Mouse (Mus musculus) midbrain, postnatal 0 days (tissue): Measurements from ENCODE around the gene Rtl8c. TPM values are rescaled to one million over a fixed set of nuclear protein-coding genes. Genes with fewer than 3 reads are reported as not detected.
A peak's percentile ranks its signal among the peaks of the same experiment; 100 is the strongest.
"Not testable (repeated sequence)": the region's sequence is repeated elsewhere in the genome, so short reads cannot be mapped to it uniquely, and the experiment has no call there.

Source experiments
- ATAC-seq: fragments of 200-750 bp; cut with Nextera tagmentation; 2 replicates; pipeline ENCODE4 v1.8.0; 2017; ENCODE audit warnings: moderate number of reproducible peaks, mild to moderate bottlenecking, moderate TSS enrichment, moderate library complexity; ENCODE audit not compliant: low FRiP score
- DNase-seq: peaks from one replicate; pipeline ENCODE4 v3.0.0-alpha.2; 2015; ENCODE audit warnings: low spot score
- H3K27ac ChIP-seq: fragments of 300-500 bp; sonication (generic); 2 replicates; pipeline ENCODE4 v1.5.1; 2014; ENCODE audit warnings: low read depth, mild to moderate bottlenecking, low read length, mixed read lengths
- H3K27me3 ChIP-seq: fragments of 300-500 bp; sonication (generic); 2 replicates; pipeline ENCODE4 v1.6.1; 2014; ENCODE audit warnings: low read length, control low read depth, mixed read lengths; ENCODE audit not compliant: insufficient read depth
- H3K36me3 ChIP-seq: fragments of 300-500 bp; sonication (generic); 2 replicates; pipeline ENCODE4 v1.6.1; 2014; ENCODE audit warnings: low read length, control low read depth, mixed read lengths; ENCODE audit not compliant: insufficient read depth
- H3K4me1 ChIP-seq: fragments of 300-500 bp; sonication (generic); 2 replicates; pipeline ENCODE4 v1.6.1; 2014; ENCODE audit warnings: mild to moderate bottlenecking, control low read depth, antibody characterized with exemption, low read length, mixed read lengths; ENCODE audit not compliant: insufficient read depth
- H3K4me2 ChIP-seq: fragments of 300-500 bp; sonication (generic); 2 replicates; pipeline ENCODE4 v1.6.1; 2014; ENCODE audit warnings: low read depth, mild to moderate bottlenecking, low read length, mixed read lengths; ENCODE audit not compliant: poor library complexity, severe bottlenecking
- H3K4me3 ChIP-seq: fragments of 300-500 bp; sonication (generic); 2 replicates; pipeline ENCODE4 v1.5.1; 2014; ENCODE audit warnings: low read depth, mild to moderate bottlenecking, low read length, moderate library complexity
- H3K9ac ChIP-seq: fragments of 300-500 bp; sonication (generic); replicated peaks from 2 replicates; pipeline ENCODE4 v1.6.1; 2014; ENCODE audit warnings: mild to moderate bottlenecking, low read length, moderate library complexity, mixed read lengths; ENCODE audit not compliant: poor library complexity, severe bottlenecking
- H3K9me3 ChIP-seq: fragments of 300-500 bp; sonication (generic); 2 replicates; pipeline ENCODE4 v1.6.1; 2016; ENCODE audit warnings: low read length, control low read depth
- CTCF ChIP-seq: IDR thresholded peaks from 2 replicates; pipeline ENCODE4 v1.5.1; 2016; ENCODE audit warnings: antibody characterized with exemption, mild to moderate bottlenecking
- WGBS: fragments of 180-500 bp; shearing (Covaris S2); extraction: QIAGEN DNeasy Blood & Tissue Kit; methylation state at CpG from one replicate; pipeline ENCODE4 v1.1.7; 2014; 5-methylcytosine and 5-hydroxymethylcytosine counted together
- polyA plus RNA-seq: library from polyadenylated mRNA; unstranded; fragments of >200 nt; fragmentation: Nextera tagmentation; extraction: Ambion mirVana; gene quantifications from 2 replicates; pipeline ENCODE4 v1.2.1, GENCODE M21; 2015
- total RNA-seq: library from RNA; depleted of rRNA; stranded (reverse); fragments of >200 nt; gene quantifications from 2 replicates; pipeline ENCODE4 v1.2.3, GENCODE M21; 2014

Rtl8c gene
- total and polyA plus RNA-seq, 2 experiments from 2014 or later = 83.2 to 251 TPM

DNA sequence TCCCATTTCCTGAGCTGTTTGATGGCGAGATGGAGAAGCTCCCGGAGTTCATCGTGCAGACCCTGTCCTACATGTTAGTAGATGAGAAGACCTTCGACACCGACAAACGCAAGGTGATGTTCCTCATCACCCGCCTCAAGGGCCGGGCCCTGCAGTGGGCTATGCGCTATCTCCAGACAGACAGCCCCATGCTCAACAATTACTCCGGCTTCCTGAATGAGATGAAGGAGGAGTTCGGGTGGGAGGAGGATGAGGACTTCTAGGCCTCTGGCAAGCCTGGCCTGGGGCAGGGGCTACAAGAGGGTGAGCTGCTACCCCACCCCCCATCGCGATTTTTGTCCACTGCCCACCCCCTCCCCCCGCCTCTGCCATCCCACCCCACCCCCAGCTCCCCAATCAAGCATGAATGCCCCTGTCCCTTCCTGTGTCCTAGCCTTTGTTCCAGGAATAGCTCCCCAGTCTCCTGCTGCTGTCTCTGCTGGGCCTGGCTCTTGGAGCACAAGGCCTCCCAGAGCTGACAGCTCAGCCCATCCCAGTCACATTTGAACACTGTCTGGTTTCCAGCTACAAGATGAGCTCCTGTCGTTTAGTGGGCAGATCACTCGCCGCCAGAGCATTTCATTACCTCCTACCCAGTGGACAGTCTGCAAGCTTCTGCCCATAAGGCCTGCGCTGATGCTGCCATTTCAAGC, 436 bp downstream of the Rtl8c start:
- WGBS = 18% methylated on average over 17 of the region's 18 CpGs
- Histone ChIP-seq H3K4me1 (no peaks in the 10 kb centered on the region), H3K4me3 (peak overlapping the region; percentile 43), H3K9me3 (no peaks in the 10 kb centered on the region), H3K27ac (peak overlapping the region; percentile 87), H3K36me3 (no peaks in the 10 kb centered on the region), H3K4me2 (peak overlapping the region; percentile 57), H3K9ac (peak overlapping the region; percentile 67), H3K27me3 (no peaks in the 10 kb centered on the region)
- DNase-seq (peak; percentile 24), ATAC-seq (peak; percentile 53)
- TF ChIP-seq CTCF = no peak

DNA sequence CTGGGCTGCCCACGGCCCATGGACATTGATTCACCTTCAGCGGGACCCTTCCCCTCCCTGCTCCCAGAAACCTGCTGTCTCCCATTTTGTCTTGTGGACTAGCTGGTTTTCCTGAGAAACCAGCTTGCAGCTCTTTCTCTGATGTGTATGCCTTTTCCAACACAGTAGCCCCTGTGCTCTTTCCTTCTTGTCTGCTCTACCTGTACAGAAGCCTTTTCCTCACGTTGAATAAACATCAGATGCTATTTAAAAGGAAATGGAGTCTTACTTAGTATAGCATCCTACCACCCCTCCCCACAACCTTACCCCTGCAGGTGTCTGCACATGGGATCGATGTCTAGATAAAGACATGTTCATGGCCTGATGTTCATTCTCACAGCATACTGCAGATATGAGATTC, 1.0 kb downstream of the Rtl8c start, which contains the start of gene Gm14597:
Gene Gm14597 (minus strand): TSS at position 101 of the 400 bp plus-strand sequence.
- H3K9ac ChIP-seq = peak within 1 kb of the TSS; percentile 67
- not testable (repeated sequence) for H3K36me3 ChIP-seq, H3K9me3 ChIP-seq, ATAC-seq, H3K27me3 ChIP-seq, H3K4me1 ChIP-seq, DNase-seq
- WGBS = 57% methylated on average over 3 of the region's 4 CpGs
- peak within 1 kb of the TSS; percentile 43 for H3K4me3 ChIP-seq
- peak within 1 kb of the TSS; percentile 57 for H3K4me2 ChIP-seq
- H3K27ac ChIP-seq = peak within 1 kb of the TSS; percentile 87

DNA sequence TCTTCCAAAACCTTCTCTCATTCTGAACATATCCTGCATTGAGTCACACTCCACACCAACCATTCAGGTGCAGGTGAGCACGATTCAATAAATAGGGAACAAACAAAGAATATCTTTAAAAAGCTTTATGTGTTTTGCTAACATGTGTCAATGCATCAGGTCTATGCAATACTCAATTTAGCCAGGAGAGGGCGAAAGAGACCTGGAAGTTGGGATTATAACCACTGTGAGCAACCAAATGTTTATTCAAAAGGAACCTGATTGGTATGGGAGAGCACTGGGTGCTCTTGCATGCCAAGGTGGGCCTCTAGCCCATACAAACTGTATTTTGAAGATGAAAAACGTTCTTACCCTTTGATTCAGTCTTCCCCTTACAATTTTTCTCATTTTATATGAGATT, 2.7 kb downstream of the Rtl8c start:
- Histone ChIP-seq H3K4me1 (no peaks in the 10 kb centered on the region), H3K27me3 (no peaks in the 10 kb centered on the region), H3K36me3 (no peaks in the 10 kb centered on the region), H3K4me3 (no peak overlapping the region), H3K9me3 (no peaks in the 10 kb centered on the region), H3K9ac (no peak overlapping the region), H3K27ac (no peak overlapping the region), H3K4me2 (no peak overlapping the region)
- ATAC-seq (no peak), DNase-seq (peak; percentile 78)
- peak; percentile 78 for TF ChIP-seq CTCF
- 4% methylated on average over 3 of the region's 3 CpGs for WGBS

DNA sequence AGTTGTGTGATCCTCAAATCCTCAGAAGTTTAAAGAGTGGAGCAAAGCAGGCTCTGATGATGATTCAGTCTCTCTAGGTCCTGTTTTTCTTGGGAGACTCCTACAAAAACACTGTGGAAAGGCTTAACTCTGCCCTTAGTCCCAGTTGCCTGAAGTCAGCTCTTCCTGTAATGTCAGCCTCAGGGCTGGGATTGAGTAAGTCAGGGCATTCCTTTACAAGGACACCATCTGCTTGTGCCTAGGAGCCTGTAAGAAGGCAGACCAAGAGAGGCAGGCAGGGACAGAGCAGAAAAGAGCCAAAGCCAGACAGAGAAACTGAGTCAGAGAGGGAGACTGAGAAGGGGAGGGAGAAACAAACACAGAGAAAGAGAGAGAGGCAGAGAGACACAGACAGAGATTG, 3.6 kb downstream of the Rtl8c start:
- H3K4me2 ChIP-seq = not testable (repeated sequence)

DNA sequence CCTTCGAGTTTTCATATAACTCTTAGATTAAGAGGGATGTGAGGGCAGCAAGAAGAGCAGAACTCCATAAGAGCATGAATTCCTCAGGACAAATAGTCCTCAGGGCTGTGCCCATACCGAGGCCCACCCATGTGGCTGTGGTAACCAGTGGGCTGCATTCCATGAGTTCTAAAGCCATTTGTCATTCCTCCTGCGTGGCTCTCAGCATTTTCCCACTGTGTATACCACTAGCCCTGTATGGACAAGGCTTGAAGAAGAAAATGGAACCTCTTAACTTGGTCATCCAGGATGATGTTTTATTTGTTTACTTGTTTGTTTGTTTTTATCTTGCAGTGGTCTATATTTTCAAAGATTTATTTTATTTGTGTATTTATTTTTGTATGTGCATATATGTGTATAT, 30.3 kb downstream of the Rtl8c start:
- not testable (repeated sequence) for H3K4me1 ChIP-seq, ATAC-seq, H3K9ac ChIP-seq, H3K4me2 ChIP-seq, DNase-seq, H3K36me3 ChIP-seq, H3K27ac ChIP-seq, H3K27me3 ChIP-seq, H3K9me3 ChIP-seq, H3K4me3 ChIP-seq
- 53% methylated on average over 3 of the region's 3 CpGs for WGBS

More for the DNA sequence above, 3.6 kb downstream of the Rtl8c start:
- not testable (repeated sequence) for H3K9ac ChIP-seq, H3K27ac ChIP-seq, H3K9me3 ChIP-seq, ATAC-seq, H3K4me1 ChIP-seq, H3K36me3 ChIP-seq, DNase-seq, H3K27me3 ChIP-seq, H3K4me3 ChIP-seq

DNA sequence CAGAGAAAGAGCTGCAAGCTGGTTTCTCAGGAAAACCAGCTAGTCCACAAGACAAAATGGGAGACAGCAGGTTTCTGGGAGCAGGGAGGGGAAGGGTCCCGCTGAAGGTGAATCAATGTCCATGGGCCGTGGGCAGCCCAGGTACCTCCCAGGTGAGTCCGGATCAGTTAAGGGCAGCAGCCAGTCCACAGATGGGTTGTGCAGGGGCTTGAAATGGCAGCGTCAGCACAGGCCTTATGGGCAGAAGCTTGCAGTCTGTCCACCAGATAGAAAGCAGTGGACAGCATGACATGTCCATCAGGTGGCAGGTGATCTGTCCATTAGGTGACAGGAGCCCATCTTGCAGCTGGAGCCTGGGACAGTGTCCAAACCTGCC, 34.8 kb downstream of the Rtl8c start:
- not testable (repeated sequence) for H3K27ac ChIP-seq, H3K4me2 ChIP-seq, H3K9me3 ChIP-seq, H3K4me1 ChIP-seq, DNase-seq, H3K9ac ChIP-seq, H3K36me3 ChIP-seq, H3K27me3 ChIP-seq
- WGBS = 50% methylated on average over 2 of the region's 4 CpGs
- H3K4me3 ChIP-seq = peak overlapping the region; percentile 21; the same call in 1 of the 2 replicates
- peak; percentile 24; the same call in 1 of the 2 replicates for ATAC-seq

DNA sequence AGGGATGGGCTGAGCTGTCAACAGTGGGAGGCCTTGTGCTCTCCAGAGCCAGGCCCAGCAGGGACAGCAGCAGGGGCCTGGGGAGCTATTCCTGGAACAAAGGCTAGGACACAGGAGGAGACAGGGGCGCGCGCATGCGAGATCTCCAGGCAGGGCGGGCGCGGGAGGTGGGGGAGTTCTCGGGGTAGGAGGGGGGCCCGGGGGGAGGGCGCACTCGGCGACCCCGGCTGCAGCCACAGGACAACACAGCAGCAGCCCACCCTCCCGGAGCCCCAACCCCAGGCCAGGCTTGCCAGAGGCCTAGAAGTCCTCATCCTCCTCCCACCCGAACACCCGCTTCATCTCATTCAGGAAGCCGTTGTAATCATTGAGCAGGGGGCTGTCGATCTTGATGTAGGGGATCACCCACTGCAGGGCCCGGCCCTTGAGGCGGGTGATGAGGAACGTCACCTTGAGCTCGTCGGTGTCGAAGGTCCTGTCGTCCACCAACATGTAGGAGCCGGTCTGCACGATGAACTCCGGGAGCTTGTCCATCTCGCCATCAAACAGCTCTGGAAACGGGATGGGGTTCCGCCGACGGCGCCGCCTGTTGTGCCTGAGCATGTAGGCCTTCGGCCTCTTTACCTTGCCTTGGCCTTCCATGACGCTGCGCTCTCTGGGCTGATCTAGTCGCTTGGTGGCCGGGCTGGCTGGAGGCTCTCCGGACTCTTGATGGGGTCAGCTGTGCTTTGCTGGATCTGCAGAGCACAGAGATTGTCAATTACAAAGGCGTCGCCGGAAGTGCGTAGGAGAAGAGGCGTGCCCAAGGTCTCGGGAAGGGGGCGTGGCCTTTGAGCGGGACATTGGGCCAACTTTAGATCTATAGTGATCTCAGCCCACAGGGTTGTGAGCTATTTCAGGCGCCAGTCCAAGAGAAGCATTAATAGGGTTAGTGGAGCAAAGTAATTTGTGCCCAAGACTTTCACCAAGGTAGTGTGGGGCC, 35.4 kb downstream of the Rtl8c start, which contains the start of gene Rtl8a:
Gene Rtl8a (minus strand): TSS at position 703 of the 982 bp plus-strand sequence.
- not testable (repeated sequence) for H3K27me3 ChIP-seq, H3K4me1 ChIP-seq, H3K36me3 ChIP-seq, H3K9me3 ChIP-seq
- H3K4me2 ChIP-seq = peak within 1 kb of the TSS; percentile 43
- DNase-seq = peak; percentile 85
- ATAC-seq = peak; percentile 94
- 0 out of 2 replicates have a peak within 1 kb of the TSS, but pooled peaks have one; percentile 19 for H3K9ac ChIP-seq
- H3K4me3 ChIP-seq = peak within 1 kb of the TSS; percentile 35
- peak within 1 kb of the TSS; percentile 32; the same call in 1 of the 2 replicates for H3K27ac ChIP-seq
- WGBS = 25% methylated on average over 11 of the region's 50 CpGs
